ENCODE assay signal across 8 mouse cellular contexts in genomic region chr19:16984897-16985296, GRCm38 (mm10). TPM values are rescaled to one million over a fixed set of nuclear protein-coding genes. Genes with fewer than 3 reads are reported as not detected.
DNase-seq lines count a peak whose midpoint lies in the region; ATAC-seq and TF ChIP-seq lines count a peak whose summit lies in the region.
"Had no signal": no experiment of that assay in that cellular context is flagged by ENCODE, and none has a peak within 500 bp of the region (broad histone marks: within the 10 kb centered on the region; RNA-seq: fewer than 3 reads in every experiment).

No protein-coding gene starts in this region.

- no peaks in the 10 kb centered on the region for H3K27me3 ChIP-seq in midbrain, embryonic 10.5 days (ENCODE audit: low read depth, poor library complexity, severe bottlenecking)
- H3K27me3 ChIP-seq in midbrain, embryonic 13.5 days, result no peaks in the 10 kb centered on the region
- H3K27me3 ChIP-seq: stomach, embryonic 15.5 days had no signal

- no peaks in the 10 kb centered on the region for H3K4me1 ChIP-seq in midbrain, embryonic 10.5 days
- H3K4me1 ChIP-seq in midbrain, embryonic 13.5 days (replicated peaks), result no peaks in the 10 kb centered on the region
- H3K4me1 ChIP-seq: stomach, embryonic 15.5 days had no signal

- no peaks in the 10 kb centered on the region for H3K36me3 ChIP-seq in midbrain, embryonic 10.5 days
- no peaks in the 10 kb centered on the region for H3K36me3 ChIP-seq in midbrain, embryonic 13.5 days
- H3K36me3 ChIP-seq: stomach, embryonic 15.5 days had no signal

- no peak overlapping the region for H3K9ac ChIP-seq in midbrain, embryonic 13.5 days (replicated peaks)
- H3K9ac ChIP-seq: stomach, embryonic 15.5 days had no signal

- no peak overlapping the region for H3K4me2 ChIP-seq in midbrain, embryonic 13.5 days (replicated peaks)
- H3K4me2 ChIP-seq: stomach, embryonic 15.5 days had no signal

- H3K9me3 ChIP-seq in midbrain, embryonic 10.5 days (replicated peaks), result no peaks in the 10 kb centered on the region
- H3K9me3 ChIP-seq in midbrain, embryonic 13.5 days, result no peaks in the 10 kb centered on the region
- H3K9me3 ChIP-seq: stomach, embryonic 15.5 days had no signal

- no peak overlapping the region for H3K27ac ChIP-seq in midbrain, embryonic 10.5 days (replicated peaks)
- H3K27ac ChIP-seq in midbrain, embryonic 13.5 days, result no peak overlapping the region
- H3K27ac ChIP-seq: stomach, embryonic 15.5 days had no signal

- peak; percentile 41; the same call in 1 of the 2 replicates for TF ChIP-seq CTCF in brain, embryonic 14.5 days (IDR thresholded peaks at IDR 0.05; ENCODE audit: borderline replicate concordance, extremely low read depth, insufficient read depth, insufficient read length)

- no peak for TF ChIP-seq POLR2A in brain, embryonic 14.5 days (IDR thresholded peaks at IDR 0.05; ENCODE audit: borderline replicate concordance, extremely low read depth, insufficient read depth, insufficient read length, poor library complexity, severe bottlenecking)

- intact Hi-C loops in left cerebral cortex, postnatal 10 days (cut with DNase I), result no loop called here

- WGBS in midbrain, embryonic 10.5 days, result 46% methylated on average over 5 of the region's 5 CpGs
- 45% methylated on average over 5 of the region's 5 CpGs for WGBS in midbrain, embryonic 13.5 days

- H3K4me3 ChIP-seq in midbrain, embryonic 10.5 days, result no peak overlapping the region
- H3K4me3 ChIP-seq in midbrain, embryonic 13.5 days (replicated peaks), result no peak overlapping the region
- H3K4me3 ChIP-seq: stomach, embryonic 15.5 days had no signal

- DNase-seq in midbrain, embryonic 10.5 days (ENCODE audit: low spot score), result peak; percentile 36
- peak; percentile 59 for DNase-seq in NIH3T3 (ENCODE audit: low read depth)
- peak; percentile 65 for DNase-seq in brain, embryonic 14.5 days (ENCODE audit: low read depth)
- peak; percentile 13 to 36 for DNase-seq in left cerebral cortex, postnatal 10 days (ENCODE audit: extremely low spot score in 1 of 2, low spot score in 2 of 2)
- DNase-seq in retina, postnatal 7 days (ENCODE audit: low read depth, low spot score), result peak; percentile 11

- no peak for ATAC-seq in midbrain, embryonic 13.5 days
- peak; percentile 52 for ATAC-seq in frontal cortex, adult (ENCODE audit: low TSS enrichment)

RNA-seq across cellular contexts. Expression of gene Prune2, which starts 29.0 kb away (rescaled TPM):
- polyA plus RNA-seq in midbrain, embryonic 10.5 days (2016; fragmentation: Nextera tagmentation; extraction: Ambion mirVana), result 1.2 and 1.8 TPM in 2 replicates
- 3.3 and 3.6 TPM in 2 replicates for polyA plus RNA-seq in midbrain, embryonic 13.5 days (2015; fragmentation: Nextera tagmentation; extraction: Ambion mirVana)
- 4.0 and 7.0 TPM in 2 replicates for polyA plus RNA-seq in brain, embryonic 14.5 days (2012; rRNA removed)
- total RNA-seq in left cerebral cortex, postnatal 10 days (2021), result 10 to 100 TPM; 38.1 to 41.8 TPM

Comparison
In these comparisons a context has a peak if more than half of its experiments do, and no peak if none do; other contexts are left out.
1. DNase-seq: peak in every context shown above with its lines; median percentile 65 in brain, embryonic 14.5 days; 59 in NIH3T3; 36 in midbrain, embryonic 10.5 days; 24 in left cerebral cortex, postnatal 10 days; 11 in retina, postnatal 7 days.